Mouse (Mus musculus): ENCODE measurements around the gene Lin7a.

Gene Lin7a

DNA sequence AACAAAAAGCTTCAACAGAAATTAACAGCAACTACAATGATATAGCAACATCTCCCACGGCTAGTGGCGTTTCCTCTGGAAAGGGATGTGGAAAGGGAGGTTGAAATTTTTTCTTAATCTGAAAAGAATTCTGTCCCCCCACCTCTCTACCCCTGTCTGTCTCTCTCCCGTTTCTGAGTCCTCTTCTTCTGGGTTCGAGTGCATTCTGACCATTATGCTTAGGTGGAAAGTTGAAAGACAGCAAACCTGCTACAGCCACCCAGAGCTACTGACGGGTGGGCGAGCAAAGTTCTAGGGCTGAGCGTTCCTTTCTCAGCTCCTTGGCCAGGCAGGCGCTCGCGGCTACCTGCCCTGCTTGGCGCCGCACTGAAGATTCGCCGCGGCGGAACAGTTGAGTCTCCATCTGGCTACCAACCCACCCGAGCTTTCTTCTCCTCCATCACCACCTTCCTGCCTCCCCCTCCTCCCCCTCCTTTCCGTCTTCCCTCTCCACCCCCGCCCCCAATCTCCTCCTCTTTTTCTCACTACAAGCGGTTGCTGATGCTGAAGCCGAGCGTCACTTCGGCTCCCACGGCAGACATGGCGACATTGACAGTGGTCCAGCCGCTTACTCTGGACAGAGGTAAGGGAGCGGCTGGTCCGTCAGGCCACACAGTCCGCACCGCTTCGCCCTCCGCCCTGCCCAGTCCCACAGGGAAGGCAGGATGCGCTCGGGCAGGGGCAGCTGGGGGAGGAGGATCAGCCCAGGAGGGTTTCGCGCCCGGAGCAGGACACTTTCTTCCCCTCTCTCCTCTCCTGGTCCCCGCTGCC lies at the start of gene Lin7a:
Gene Lin7a, plus strand, starts transcription at position 366 of the 810 bp plus-strand sequence.
- DNase-seq (ENCODE audit: low spot score) = no peak

DNA sequence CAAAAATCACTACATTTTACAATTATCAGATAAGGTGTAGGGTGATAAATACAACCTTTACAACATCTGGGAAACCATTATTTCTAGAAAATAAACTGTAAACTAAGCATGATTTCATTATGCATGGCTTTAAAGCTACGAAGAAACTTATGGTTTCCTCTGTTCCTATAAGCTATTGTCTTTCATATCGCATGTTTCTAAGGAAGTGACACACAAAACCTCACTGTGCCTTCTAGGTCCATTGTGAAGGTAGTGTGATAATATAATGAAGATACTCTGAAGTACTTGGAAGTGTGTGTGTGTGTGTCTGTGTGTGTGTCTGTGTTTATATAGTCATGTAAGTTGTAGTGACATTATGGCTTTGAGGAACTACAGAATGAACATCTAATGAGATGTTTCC lies 49.8 kb upstream of the Lin7a start:
- no peak for DNase-seq (ENCODE audit: low spot score)

DNA sequence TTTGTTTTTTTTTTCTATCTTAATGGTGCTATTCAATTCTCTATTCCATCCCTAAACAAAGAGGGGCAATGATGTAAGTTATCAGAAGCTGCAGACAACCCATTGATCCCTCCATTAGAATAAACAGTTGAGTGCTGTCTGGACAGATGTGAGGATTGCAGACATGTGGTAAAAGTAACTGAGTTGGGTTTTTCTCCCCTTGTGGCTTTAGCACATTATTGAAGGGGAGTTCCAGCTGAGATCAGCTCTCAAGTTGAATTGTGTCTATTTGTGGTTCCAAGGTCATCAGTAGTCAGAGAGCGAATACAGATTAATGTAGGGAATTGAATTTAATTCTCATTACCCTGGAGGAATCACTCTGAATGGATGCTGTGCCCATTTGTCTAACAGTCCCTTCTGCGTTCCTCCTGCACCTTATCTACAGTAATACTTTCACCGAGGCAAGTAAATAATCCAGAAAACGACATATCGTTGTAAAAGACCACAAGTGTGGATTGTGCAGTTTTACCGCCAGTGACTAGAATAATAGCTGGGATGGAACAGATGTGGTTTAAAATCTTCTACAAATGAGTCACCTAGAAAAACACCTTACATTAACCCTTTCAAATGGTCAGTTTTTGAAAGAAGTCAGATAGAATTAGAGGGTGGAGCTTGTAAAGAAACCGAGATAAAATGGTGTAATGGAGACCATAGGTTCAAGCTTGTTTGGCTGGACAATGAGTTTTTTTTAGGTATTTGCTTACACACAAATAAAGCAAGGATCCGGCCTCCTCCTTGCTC lies 48.9 kb upstream of the Lin7a start:
- DNase-seq (ENCODE audit: low spot score) = no peak

DNA sequence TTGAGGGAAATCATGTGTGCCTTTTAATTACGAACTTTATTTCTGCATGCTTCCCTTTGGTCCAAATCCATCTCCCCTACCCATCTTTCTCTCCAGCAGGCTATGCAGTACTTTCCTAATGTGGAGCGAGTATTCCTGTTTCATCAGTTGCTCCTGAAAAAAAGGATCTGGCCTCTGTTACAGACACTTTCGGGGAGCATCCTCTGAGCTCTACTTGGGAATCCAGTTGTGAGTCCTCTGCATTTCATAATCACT lies 48.4 kb upstream of the Lin7a start:
- no peak for DNase-seq (ENCODE audit: low spot score)

DNA sequence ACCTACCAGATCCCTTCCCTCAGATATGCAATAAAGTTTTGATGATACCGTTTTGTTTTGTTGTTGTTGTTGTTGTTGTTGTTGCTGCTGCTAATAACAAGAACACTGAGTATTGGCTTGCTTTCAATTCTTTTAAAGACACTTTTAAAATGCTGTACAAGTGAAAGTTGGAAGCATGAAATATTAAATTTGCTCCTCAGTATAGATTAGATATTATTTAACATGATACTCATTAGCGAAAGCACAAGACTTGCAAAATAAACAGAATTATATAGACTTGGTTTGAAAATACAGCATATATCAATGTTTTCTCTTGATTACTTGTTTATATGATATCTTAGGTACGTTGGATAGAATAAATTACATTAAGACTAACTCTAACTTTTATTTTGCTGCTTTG lies 47.7 kb upstream of the Lin7a start:
- DNase-seq (ENCODE audit: low spot score) = no peak

DNA sequence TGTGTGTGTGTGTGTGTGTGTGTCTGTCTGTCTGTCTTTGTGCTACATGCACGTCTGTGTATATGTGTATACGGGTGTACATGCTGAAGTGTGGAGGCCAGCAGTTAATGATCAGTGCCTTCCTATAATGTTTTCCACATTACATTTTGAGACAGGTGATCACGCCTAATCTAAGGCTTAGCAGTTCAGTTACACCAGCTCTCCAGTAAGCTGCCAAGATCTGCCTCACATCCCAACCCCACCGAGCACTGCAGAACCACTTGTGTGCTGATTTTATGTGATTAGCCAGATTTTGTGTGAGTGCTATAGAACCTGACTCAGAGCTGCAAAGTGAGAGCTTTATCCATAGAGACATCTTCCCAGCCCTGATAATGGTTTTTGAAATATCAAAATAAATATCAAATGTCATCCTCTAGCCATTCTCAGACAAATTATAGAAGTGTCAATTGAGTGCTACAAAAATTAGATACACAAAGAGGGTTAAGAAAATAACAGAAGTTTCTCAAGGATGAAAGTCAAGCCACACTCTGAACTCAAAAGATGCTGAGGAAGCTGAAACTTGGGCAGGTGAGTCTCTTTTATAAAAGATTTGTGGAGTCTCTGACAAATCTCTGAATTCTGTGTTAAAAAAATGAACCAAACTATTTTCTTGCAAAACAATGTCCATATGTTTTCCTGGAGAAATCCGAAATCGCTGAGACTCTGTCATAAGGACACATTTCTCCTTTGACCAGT lies 46.7 kb upstream of the Lin7a start:
- DNase-seq (ENCODE audit: low spot score) = no peak

DNA sequence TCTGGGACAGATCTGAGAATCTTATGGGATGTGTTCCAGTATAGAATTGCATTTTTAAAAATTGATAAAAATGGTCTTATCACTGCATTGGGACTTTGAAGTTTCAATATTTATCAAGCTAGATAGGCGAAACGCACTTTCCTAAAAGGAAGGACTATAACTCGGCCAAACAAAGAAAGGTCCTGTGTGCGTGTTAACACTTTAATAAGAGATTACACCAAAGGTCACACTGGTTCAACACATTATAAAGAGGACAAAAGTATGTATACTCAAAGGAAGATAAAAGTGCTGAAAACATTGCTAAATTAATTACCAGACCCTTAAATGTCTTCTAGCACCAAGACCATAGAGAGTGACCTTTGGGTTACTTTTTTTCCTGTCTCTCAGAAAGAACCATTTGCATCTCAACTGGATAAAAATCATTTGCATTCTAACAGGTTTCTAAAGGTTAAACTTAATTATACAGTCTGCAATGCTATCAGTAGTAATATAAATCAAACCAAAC lies 46.1 kb upstream of the Lin7a start:
- no peak for DNase-seq (ENCODE audit: low spot score)

DNA sequence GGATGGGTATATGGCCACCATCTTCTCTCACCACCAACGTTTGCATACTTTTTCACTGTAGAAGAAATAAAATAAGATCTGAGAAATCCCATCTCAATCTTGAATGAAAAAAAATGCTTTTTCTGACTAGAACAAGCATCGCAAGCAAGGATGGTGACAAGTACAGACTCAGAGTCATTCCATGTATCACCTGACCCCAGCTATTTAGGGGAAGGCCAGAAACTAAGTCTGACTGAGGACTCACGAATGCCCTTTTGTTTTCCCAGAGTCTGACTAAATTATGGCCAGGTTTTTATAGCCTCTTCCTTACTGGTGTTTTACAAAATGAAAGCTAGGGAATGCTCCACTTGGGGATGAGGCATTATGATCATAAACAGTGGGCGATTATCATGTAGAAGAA lies 45.6 kb upstream of the Lin7a start:
- no peak for DNase-seq (ENCODE audit: low spot score)

DNA sequence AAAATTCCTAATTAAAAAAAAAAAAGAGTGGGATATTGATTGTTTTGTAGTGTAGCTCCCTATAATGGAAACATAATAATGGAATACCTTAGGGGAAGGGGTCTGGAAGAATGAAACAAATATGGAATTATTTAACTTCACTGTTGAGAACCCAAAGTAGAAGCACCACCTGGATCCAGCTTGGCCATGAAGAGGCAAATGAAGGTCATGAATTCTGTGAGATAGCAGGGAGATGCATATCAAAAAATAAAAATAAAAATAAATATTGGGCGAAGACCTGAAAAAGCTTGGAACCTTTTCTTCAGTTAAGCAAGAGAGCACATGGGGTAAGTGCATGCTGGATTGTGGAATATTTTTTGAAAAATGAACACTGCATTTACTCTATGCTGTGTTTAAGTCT lies 43.6 kb upstream of the Lin7a start:
- DNase-seq (ENCODE audit: low spot score) = no peak

DNA sequence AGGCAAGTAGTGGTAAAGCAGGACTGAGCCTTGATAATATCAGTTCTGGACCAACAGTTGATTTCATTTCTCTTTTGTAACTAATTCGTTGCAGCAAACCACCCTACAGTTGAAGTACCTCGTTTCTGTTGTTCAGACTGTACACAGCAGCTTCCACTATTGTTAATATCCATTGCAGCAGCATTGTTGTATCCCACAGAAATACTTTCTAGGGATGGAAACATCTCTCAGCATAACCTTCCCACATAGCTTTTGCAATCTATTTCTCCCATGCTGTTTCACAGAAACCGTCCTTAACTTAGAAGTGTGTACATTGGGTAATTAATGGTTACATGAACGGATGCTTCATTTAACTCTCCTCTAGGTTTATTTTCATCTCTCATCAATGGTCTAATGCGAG lies 42.7 kb upstream of the Lin7a start:
- DNase-seq (ENCODE audit: low spot score) = no peak

DNA sequence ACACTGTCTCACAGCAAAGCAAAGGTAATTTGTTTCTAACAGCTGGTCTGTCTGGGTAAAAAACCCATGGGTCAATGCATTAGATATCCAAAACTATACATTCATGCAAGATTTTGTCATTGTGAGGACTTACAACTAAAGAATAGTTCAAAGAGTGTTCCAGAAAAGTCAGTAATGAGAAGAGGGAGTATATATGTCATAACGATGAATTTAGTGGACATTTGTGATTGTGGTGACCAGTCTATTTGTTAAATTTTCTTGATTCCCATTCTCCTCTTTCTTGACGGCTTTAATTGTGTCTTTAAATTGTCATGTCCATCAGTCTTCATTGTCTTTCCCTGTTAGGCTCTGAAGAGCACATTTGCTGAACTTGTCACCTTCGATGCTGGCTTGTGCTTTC lies 42.1 kb upstream of the Lin7a start:
- no peak for DNase-seq (ENCODE audit: low spot score)

DNA sequence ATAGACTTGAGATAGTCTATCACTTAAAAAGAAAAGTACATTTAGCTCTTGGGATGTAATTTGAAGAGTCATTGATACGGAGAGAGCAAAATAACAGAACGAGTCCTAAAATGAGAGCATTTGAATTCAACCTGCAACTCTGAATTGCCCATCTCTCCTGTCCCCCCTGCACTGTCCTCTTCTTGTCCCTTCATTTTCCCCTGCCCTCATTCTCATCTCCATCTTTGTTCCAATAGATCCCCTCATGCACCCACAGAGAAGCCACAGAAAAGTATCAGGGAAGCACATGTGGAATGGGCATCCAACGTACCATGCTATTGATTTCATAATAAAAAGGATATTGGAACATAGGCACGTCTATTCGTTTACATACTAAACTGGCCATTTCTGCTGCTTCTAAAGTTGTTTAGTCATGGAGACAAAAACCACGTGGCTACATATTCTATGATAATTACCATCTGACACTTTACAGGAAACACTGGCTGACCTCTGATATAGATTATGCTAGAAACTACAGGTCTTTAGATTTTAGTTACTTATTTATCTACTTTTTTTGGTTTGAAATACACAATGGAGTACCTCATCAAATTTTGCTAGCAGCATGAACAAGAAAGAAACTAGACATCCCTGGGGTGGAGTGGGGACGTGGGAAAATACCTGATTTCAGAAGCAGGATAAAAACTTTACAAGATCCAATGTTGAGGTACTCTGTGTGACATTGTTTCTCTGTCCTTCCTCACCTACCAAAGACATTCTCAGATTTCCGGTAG lies 41.2 kb upstream of the Lin7a start:
- DNase-seq (ENCODE audit: low spot score) = no peak

DNA sequence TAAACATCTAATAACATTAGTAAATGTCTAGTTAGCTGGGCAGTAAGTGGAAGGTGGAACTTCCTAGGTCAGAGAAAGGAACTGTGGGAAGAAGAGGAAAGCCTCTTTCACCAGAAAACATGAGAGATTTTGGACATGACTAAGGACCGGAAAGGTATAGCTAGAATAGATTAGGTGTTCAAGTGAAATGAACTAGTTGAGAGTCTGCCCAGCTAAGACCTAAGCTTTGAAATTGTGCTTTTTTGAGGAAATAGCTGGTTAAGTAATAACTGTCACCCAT lies 40.7 kb upstream of the Lin7a start:
- DNase-seq (ENCODE audit: low spot score) = no peak

DNA sequence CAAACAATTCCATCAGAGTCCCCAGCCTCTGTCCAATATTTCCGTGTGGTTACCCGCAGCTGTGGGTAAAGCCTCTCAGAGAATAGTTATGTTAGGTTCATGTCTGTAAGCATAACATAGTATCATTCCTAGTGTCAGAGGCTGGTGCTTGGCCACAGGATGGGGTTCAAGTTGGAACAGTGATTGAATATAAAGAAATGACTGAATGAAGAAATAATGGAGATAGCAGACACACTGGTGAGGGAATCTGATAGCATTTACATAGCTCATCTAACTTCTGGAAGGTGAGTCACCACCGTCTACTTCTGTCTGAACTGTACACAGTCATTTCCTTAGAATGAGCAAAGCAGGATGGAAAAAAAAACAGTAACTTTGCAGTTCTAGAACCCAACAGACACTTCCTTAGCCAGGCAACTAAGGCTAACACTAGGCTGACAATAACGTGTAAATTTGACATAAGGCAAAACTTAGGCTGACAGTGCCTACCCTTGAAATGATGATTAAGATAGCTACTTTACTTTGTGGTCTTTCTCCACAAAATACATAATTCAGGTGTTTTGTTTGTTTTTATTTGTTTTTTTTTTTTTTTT lies 40.0 kb upstream of the Lin7a start:
- no peak for DNase-seq (ENCODE audit: low spot score)

DNA sequence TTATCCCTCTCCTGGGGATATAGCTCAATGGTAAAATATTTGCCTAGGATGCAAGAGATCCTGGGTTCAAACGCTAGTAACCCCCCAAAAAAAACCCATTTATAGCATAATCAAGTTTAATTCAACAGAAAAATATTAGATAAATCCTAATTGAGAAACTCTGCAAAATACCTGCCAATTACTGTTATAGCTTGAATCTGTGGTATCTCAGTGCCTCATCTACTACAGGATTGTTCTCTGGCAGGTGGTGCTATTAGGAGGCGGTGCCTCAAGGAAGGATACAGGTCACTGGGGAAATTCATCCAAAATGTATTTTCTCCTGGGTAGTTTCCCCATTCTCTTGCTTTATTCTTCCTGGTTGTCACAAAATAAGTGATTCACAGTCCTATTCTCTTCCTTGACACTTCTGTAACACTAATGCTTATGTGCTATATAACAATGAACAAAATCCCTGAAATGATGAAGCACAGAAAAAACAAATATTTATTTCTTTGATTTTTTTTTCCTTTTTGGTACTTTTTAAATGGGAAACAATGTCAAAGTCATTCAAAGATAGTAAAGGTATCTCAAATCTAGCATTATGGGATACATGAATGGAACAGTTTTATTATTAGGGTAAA lies 38.9 kb upstream of the Lin7a start:
- no peak for DNase-seq (ENCODE audit: low spot score)

DNA sequence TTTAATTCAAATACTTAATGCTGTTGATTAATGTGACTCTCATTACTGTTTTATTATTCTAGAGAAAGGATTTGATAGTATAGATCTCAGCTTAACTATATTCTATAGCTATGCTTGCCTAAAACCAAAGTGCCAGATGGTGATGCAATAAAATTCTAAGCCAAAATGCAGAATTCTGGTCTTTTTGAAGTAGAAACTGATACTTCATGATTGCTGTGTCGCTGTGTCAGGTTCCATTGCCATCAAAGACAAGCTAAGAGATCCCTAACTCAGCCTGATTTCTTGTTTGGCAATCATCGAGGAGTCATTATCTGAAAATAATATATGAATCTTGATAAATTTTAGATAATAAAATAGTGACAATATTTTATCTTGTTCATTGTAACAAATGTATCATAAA lies 38.3 kb upstream of the Lin7a start:
- no peak for DNase-seq (ENCODE audit: low spot score)

DNA sequence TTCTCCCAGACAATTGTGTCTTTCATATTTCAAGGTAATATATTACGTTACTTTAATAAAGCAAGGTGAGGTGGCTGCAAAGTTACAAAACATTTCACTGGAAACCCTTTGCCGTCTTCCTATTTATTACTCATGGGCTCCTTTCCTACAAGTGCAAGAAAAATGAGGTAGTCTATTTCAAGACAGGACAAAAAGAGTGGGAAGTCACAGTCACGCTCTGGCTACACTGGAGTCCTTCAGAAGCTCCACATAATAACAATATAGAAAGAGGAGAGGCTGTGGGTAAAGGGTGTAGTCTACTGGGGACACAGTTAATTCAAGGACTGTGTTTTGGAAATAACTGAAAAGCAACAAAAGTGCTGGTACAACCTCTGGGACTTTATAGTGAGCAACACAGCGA lies 37.7 kb upstream of the Lin7a start:
- no peak for DNase-seq (ENCODE audit: low spot score)

DNA sequence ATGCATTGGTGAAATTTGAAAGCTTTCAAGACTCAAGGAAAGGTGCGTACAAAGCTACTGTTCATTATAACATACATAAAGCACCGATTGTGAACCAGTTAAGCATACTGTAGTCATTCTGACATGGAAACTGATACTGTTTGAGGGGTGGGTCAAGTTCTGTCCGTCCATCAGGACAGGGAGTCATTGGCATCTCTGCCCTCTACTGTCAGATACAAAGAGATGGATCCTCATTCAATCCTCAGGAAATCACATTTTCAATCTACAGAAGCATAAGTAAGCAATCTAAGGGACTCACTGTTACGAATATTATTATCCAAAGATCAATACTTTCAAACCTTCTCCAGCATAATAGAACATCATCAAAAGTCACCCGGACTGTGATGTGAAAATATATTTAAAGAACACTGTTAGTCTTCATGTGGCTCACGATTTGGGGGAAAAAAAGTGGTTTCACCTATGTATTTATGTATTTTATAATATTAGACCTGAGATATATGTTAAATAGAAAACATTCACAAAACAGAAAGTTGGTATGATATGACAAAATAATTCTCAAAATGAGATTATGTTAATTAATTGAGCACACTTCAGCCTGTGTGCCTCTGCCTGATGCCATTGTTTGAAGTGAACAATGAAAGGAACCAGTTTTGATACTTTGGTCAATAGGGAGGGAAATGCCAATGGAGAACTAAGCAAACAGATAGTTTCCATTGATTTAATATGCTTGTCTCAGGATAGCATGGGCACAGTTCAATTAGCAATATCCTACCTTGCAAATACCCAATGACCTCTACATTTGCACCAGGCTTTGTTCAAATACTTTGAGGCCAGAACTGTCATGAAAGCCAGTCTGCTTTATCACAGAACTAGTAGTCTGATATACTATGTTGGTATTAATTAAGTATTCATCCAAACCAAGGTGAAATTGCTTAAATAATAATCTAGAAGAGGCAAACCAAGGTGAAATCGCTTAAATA lies 36.8 kb upstream of the Lin7a start:
- DNase-seq (ENCODE audit: low spot score) = no peak

DNA sequence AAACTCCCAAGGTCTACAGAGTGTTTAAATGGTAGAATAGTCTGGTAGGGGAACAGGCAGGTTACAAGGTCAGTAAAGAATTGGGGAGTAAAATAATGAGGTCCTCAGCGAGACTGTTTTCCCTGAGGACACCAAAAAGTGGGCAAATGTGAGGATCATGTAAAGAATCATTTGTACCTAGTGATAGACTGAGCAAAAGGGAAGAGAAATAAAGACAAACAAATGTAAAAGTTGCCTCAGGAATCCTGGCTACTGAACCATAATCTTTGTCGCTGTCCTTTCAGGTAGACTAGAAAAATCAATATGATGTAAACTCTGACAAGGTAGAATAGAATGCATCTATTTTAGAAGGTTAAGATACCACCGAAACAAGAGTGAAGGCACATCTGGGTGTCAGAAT lies 36.0 kb upstream of the Lin7a start:
- DNase-seq (ENCODE audit: low spot score) = no peak

DNA sequence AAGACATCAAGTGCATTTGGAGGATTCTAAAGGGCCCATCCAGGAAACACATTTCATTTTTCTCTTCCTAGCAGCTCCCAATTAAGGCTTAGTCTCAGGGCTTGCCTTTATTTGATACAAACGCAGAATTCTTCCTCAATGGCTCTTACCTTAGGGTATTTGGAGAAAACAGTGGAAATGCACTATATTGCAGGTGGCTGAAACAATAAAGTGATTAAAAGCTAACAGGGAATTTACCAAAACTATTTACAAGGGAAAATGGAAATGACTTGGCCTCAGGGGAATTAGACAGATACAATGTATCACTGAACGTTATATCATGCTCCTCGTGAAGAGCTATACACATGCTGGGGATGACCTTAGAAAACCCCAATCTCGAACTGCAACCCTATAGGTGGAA lies 35.3 kb upstream of the Lin7a start:
- DNase-seq (ENCODE audit: low spot score) = no peak
